Mouse (Mus musculus) ES-E14 (cell line): Measurements from ENCODE around the gene Cenpm.

Experiments used
- CHD2 ChIP-seq: IDR thresholded peaks from 2 replicates; pipeline ENCODE4 v1.6.1; 2014; ENCODE audit warnings: mild to moderate bottlenecking, low read depth, low read length, inconsistent platforms
- HCFC1 ChIP-seq: IDR thresholded peaks from 2 replicates; pipeline ENCODE4 v1.6.1; 2012; ENCODE audit warnings: low read length, inconsistent platforms, borderline replicate concordance; ENCODE audit not compliant: insufficient read depth
- MAFK ChIP-seq: IDR thresholded peaks from 2 replicates; pipeline ENCODE4 v1.6.1; 2014; ENCODE audit warnings: mild to moderate bottlenecking, low read depth, low read length, inconsistent platforms; ENCODE audit not compliant: insufficient read depth
- ZNF384 ChIP-seq: IDR thresholded peaks from 2 replicates; pipeline ENCODE4 v1.6.1; 2012; ENCODE audit warnings: low read depth, low read length, inconsistent platforms

- TF ChIP-seq ZNF384 (no peak), HCFC1 (no peak), CHD2 (no peak), MAFK (no peak)
These were observed 36.2 kb downstream of the Cenpm start for GRCm38 (mm10) chr15:82208307-82208706.
